Mouse (Mus musculus) forebrain, embryonic 16.5 days (tissue): ENCODE data around the gene Gins1. TPM values are rescaled to one million over a fixed set of nuclear protein-coding genes. Genes with fewer than 3 reads are reported as not detected.
"Not testable (repeated sequence)": the region's sequence is repeated elsewhere in the genome, so short reads cannot be mapped to it uniquely, and the experiment has no call there.

Source experiments
- ATAC-seq: fragments of 200-750 bp; cut with Nextera tagmentation; 2 replicates; pipeline ENCODE4 v1.8.0; 2017; ENCODE audit warnings: mild to moderate bottlenecking, moderate library complexity
- H3K27ac ChIP-seq: fragments of 300-500 bp; sonication (generic); 2 replicates; pipeline ENCODE4 v1.5.1; 2014; ENCODE audit warnings: low read length, control low read depth
- H3K27me3 ChIP-seq: fragments of 300-500 bp; sonication (generic); replicated peaks from 2 replicates; pipeline ENCODE4 v1.6.1; 2014; ENCODE audit warnings: low read length; ENCODE audit not compliant: control insufficient read depth, insufficient read depth
- H3K36me3 ChIP-seq: fragments of 300-500 bp; sonication (generic); 2 replicates; pipeline ENCODE4 v1.6.1; 2014; ENCODE audit not compliant: control insufficient read depth, insufficient read depth
- H3K4me1 ChIP-seq: fragments of 300-500 bp; sonication (generic); replicated peaks from 2 replicates; pipeline ENCODE4 v1.6.1; 2014; ENCODE audit warnings: low read length; ENCODE audit not compliant: control insufficient read depth, insufficient read depth
- H3K4me2 ChIP-seq: fragments of 300-500 bp; sonication (generic); 2 replicates; pipeline ENCODE4 v1.6.1; 2014; ENCODE audit warnings: mild to moderate bottlenecking, low read length, control low read depth
- H3K4me3 ChIP-seq: fragments of 300-500 bp; sonication (generic); replicated peaks from 2 replicates; pipeline ENCODE4 v1.5.1; 2014; ENCODE audit warnings: mild to moderate bottlenecking, low read length, control low read depth
- H3K9ac ChIP-seq: fragments of 300-500 bp; sonication (generic); replicated peaks from 2 replicates; pipeline ENCODE4 v1.6.1; 2014; ENCODE audit warnings: low read depth, low read length, control low read depth
- H3K9me3 ChIP-seq: fragments of 300-500 bp; sonication (generic); 2 replicates; pipeline ENCODE4 v1.6.1; 2016; ENCODE audit warnings: low read length; ENCODE audit not compliant: control insufficient read depth
- WGBS: fragments of 180-500 bp; shearing (Covaris S2); extraction: QIAGEN DNeasy Blood & Tissue Kit; methylation state at CpG from one replicate; pipeline ENCODE4 v1.1.7; 2014; 5-methylcytosine and 5-hydroxymethylcytosine counted together
- polyA plus RNA-seq: library from polyadenylated mRNA; unstranded; fragments of >200 nt; fragmentation: Nextera tagmentation; extraction: Ambion mirVana; gene quantifications from 2 replicates; pipeline ENCODE4 v1.2.1, GENCODE M21; 2015

Gins1 gene
- polyA plus RNA-seq, 1 experiment from 2014 or later, result 24.2 TPM

DNA sequence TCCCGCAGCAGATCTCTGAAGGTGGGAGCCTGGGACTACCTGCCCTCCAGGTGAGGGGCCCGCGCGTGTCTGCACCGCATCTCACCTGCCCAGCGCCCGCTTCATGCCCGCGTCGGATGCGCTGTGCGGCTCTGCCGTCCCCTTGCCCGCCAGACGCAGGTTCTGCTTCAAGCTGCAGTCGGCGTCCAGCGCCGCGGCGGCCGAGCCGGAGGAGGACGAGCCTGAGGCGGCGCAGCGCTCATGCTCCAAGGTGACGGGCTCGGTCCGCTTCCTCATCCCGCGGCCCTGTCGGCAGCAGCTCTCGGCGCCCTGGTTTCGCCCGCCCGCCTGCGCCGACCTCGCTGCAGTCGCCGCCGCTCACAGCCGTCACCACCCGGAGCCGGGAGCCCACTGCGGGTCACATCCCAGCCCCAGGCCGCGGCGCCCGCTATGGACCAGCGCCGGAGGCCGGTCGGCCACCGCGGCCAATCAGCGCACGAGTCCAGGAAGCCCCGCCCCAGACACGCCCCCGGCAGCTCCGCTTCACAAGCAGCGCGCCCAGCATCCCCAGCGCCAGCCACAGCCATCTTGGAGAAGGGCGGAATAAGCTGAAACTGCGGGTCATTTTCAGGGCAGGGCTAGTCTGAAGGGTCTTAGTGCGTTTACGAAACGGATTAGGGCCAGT is 796 bp upstream of the Gins1 start, which contains the start of gene Abhd12:
Gene Abhd12 (minus strand): TSS at position 470 of the 664 bp plus-strand sequence.
- ATAC-seq, result peak; percentile 98
- Histone ChIP-seq H3K4me3 (peak within 1 kb of the TSS; percentile 73), H3K36me3 (no peaks in the 10 kb centered on the region), H3K9ac (peak within 1 kb of the TSS; percentile 83), H3K27ac (peak within 1 kb of the TSS; percentile 86), H3K4me2 (peak within 1 kb of the TSS; percentile 63), H3K4me1 (peaks cover 16% of the 10 kb centered on the region), H3K9me3 (no peaks in the 10 kb centered on the region), H3K27me3 (0 out of 2 replicates have a peak, but pooled peaks cover 3% of the 10 kb centered on the region)
- under 1% methylated on average over 72 of the region's 72 CpGs for WGBS

DNA sequence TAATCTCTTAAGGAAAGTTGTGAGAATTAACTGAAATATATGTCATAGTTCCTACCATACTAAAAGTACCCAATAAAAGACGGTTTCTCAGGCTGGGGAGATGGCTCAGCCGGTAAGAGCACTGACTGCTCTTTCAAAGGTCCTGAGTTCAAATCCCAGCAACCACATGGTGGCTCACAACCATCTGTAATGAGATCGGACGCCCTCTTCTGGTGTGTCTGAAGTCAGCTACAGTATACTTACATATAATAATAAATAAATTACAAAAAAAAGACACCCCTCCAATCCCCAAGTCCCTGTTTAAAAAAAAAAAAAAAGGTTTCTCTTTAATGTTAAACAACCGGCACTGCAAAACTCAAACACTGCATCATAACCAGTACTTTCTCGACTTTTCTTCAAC is 3.7 kb downstream of the Gins1 start:
- not testable (repeated sequence) for H3K4me1 ChIP-seq, H3K27me3 ChIP-seq, H3K36me3 ChIP-seq, H3K9ac ChIP-seq, ATAC-seq, H3K27ac ChIP-seq, H3K9me3 ChIP-seq
- H3K4me3 ChIP-seq, result peak overlapping the region; percentile 84
- peak overlapping the region; percentile 62 for H3K4me2 ChIP-seq
- 54% methylated on average over 6 of the region's 6 CpGs for WGBS

DNA sequence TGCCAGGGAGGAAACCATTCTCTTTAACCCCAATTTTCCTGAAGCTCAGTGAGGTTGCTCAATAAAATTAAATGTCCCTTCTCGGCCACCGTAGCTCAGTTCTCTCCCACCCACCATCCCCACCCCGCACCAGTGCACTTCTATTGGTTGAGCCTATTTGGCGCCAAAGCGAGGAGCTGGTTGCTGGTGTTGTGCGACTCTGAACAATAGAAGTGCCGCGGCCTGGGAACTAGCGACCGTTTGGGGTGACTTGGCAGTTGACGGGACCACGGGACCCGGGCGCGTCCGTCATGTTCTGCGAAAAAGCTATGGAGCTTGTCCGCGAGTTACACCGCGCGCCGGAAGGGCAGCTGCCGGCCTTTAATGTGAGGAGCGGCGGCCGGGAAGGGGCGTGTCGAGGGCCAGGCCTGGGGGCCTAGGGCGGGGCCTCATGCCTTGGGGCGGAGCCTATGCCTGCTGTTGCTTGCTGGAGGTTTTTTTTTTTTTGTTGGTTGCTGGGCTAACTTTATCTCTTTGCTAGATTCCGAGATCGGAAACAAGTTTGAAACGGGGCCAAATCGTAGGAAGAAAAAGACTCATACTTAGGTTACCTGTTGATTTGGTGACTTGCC is 4.3 kb downstream of the Gins1 start:
- no peaks in the 10 kb centered on the region for H3K36me3 ChIP-seq
- ATAC-seq, result peak; percentile 91
- H3K4me3 ChIP-seq, result peak overlapping the region; percentile 84
- peak overlapping the region; percentile 89 for H3K27ac ChIP-seq
- peak overlapping the region; percentile 62 for H3K4me2 ChIP-seq
- H3K27me3 ChIP-seq, result 0 out of 2 replicates have a peak, but pooled peaks cover 3% of the 10 kb centered on the region
- H3K9me3 ChIP-seq, result no peaks in the 10 kb centered on the region
- H3K9ac ChIP-seq, result peak overlapping the region; percentile 75
- under 1% methylated on average over 35 of the region's 35 CpGs for WGBS
- peaks cover 7% of the 10 kb centered on the region for H3K4me1 ChIP-seq

DNA sequence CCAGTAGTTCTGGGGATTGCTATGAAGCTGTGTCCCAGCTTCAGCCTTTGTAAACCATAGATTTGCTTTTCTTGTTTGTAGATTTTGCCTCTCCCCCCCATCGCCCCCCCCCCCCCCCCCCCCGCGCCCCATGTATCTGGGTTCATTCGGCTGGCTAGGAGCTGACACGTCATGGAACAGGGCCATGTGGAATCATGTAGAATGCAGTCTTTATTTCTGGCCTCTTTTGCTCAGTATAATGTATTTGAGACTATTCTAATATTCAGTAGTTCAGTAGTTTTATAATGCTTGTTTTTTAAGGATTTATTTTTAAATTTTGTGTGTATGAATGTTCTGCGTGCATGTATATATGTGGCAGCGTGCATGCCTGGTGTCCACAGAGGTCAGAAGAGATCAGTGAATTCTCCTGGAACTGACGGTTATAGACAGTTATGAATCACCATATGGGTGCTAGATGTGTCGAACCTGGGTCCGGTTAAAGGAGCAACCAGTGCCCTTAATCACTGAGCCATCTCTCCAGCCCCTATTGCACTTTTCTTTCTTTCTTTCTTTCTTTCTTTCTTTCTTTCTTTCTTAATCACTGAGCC is 5.2 kb downstream of the Gins1 start:
- 0 out of 2 replicates have a peak, but pooled peaks cover 3% of the 10 kb centered on the region for H3K27me3 ChIP-seq
- peaks cover 7% of the 10 kb centered on the region for H3K4me1 ChIP-seq
- H3K27ac ChIP-seq, result no peak overlapping the region
- H3K9me3 ChIP-seq, result no peaks in the 10 kb centered on the region
- H3K9ac ChIP-seq, result peak overlapping the region; percentile 75
- no peak for ATAC-seq
- H3K4me2 ChIP-seq, result peak overlapping the region; percentile 62
- peak overlapping the region; percentile 84 for H3K4me3 ChIP-seq
- WGBS, result 46% methylated on average over 7 of the region's 10 CpGs
- no peaks in the 10 kb centered on the region for H3K36me3 ChIP-seq

DNA sequence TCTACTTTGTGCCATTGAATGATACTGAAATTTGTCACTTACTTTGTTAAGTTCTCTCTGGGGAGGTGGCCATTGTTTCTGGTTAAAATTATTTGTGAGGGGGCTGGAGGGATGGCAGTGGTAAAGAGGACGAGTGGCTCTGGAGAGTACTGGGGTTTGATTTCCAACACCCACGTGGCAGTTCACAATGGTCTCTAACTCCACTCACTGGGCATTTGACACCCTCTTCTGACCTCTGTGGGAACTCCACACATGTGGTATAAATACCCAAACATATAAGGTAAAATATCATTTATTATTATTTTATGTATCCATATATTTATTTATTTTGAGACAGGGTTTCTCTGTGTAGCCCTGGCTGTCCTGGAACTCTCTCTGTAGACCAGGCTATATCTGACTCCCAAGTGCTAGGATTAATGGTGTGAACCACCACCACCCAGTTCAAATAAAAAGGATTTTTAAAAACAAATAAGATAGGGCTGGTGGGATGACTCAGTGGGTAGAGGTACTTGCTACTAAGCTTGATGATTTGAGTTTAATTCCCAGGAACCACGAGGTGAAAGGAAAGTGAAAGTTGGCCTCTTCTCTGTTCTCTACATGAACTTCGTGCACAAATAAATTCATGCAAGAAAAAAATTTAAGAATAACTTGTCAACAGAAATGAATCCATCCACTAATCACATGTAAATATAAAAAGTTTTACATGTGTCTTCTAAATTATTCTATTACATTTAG is 9.7 kb downstream of the Gins1 start:
- Histone ChIP-seq H3K9me3 (no peaks in the 10 kb centered on the region), H3K36me3 (0 out of 2 replicates have a peak, but pooled peaks cover 4% of the 10 kb centered on the region), H3K4me2 (no peak overlapping the region), H3K27ac (no peak overlapping the region), H3K27me3 (no peaks in the 10 kb centered on the region), H3K4me3 (no peak overlapping the region), H3K9ac (no peak overlapping the region), H3K4me1 (peaks cover 6% of the 10 kb centered on the region)
- ATAC-seq, result no peak
- 87% methylated on average over 4 of the region's 4 CpGs for WGBS

DNA sequence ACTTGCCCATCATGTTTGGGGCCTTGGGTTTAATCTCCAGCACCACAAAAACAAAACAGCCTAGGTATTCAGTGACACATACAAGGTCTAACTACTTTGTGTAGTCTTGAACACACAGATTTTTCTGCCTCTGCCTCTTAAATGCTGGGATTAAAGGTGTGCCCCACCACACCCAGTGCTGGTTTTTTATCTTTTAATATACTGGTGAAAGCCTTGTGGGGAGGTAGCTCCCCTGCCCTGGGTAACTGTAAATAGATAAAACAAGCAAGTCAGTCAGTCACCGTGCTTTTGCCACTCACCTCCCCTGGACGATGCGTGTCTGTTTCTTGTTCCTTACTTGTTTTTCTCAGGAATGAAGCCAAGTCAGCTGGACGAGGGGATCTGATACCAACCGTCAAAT is 10.6 kb downstream of the Gins1 start:
- H3K4me2 ChIP-seq, result no peak overlapping the region
- 0 out of 2 replicates have a peak, but pooled peaks cover 4% of the 10 kb centered on the region for H3K36me3 ChIP-seq
- no peaks in the 10 kb centered on the region for H3K9me3 ChIP-seq
- no peak overlapping the region for H3K27ac ChIP-seq
- H3K27me3 ChIP-seq, result no peaks in the 10 kb centered on the region
- no peak overlapping the region for H3K9ac ChIP-seq
- 85% methylated on average over 5 of the region's 5 CpGs for WGBS
- H3K4me3 ChIP-seq, result no peak overlapping the region
- H3K4me1 ChIP-seq, result no peaks in the 10 kb centered on the region
- ATAC-seq, result no peak

DNA sequence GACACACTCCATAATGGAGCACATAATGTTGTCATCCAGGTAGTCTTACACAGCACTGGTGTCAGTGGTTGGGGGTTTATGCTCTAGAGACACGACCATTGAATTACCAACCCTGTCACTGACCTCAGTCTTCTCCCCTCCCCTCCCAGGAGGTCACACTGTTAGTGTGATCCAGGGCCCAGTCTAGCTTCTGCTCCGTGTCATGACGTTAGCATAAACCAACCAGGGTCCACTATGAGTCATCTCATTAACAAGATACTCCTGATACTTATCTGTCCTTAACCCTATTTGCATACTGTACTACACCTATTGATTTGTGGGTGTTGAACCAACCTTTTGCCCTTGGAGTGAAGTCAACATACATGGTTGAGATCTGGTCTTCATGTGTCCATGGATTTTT is 13.5 kb downstream of the Gins1 start:
- no peaks in the 10 kb centered on the region for H3K9me3 ChIP-seq
- WGBS, result 91% methylated on average over 3 of the region's 3 CpGs
- no peak for ATAC-seq
- no peak overlapping the region for H3K4me2 ChIP-seq
- H3K27me3 ChIP-seq, result no peaks in the 10 kb centered on the region
- 0 out of 2 replicates have a peak, but pooled peaks cover 4% of the 10 kb centered on the region for H3K36me3 ChIP-seq
- H3K4me1 ChIP-seq, result no peaks in the 10 kb centered on the region
- no peak overlapping the region for H3K27ac ChIP-seq
- no peak overlapping the region for H3K9ac ChIP-seq
- no peak overlapping the region for H3K4me3 ChIP-seq

DNA sequence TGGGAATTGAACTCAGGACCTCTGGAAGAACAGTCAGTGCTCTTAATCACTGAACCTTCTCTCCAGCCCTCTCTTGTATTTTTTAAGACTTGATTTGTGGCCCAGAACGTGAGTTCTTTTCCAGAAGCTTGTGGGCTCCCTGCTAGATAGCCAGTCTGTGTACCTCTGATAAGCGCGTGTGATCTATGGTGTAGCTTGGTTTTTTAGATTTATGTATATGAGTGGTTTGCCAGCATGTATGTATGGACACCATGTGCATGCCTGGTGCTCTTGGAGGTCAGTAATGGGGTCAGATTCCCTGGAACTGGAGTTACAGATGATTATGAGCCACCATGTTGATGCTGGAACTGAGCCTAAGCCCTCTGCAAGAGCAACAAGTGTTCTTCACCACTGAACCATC is 15.3 kb downstream of the Gins1 start:
- no peak overlapping the region for H3K27ac ChIP-seq
- no peak for ATAC-seq
- no peak overlapping the region for H3K4me2 ChIP-seq
- no peaks in the 10 kb centered on the region for H3K9me3 ChIP-seq
- 0 out of 2 replicates have a peak, but pooled peaks cover 4% of the 10 kb centered on the region for H3K36me3 ChIP-seq
- H3K9ac ChIP-seq, result no peak overlapping the region
- 93% methylated on average over 3 of the region's 3 CpGs for WGBS
- no peaks in the 10 kb centered on the region for H3K27me3 ChIP-seq
- no peaks in the 10 kb centered on the region for H3K4me1 ChIP-seq
- H3K4me3 ChIP-seq, result no peak overlapping the region

DNA sequence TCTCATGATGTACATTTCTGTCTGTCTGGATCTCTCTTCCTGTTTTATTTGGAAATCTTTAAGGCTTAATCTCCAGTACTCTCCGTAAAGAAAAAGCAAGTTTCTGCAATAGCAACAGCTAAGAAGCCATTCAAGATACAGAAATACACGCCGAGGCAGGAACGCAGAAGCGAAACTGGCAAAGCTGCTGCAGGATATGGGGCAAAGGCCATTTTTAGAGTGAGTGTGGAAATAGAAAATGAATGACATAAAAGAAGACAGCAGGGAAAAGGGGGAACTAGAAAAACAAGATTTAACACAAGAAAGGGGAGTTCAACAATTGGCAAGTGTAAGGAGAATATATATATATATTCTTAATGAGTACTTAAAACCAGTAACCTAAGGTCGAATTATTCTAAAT is 16.5 kb downstream of the Gins1 start:
- no peaks in the 10 kb centered on the region for H3K4me1 ChIP-seq
- ATAC-seq, result no peak
- no peak overlapping the region for H3K4me2 ChIP-seq
- no peak overlapping the region for H3K27ac ChIP-seq
- H3K4me3 ChIP-seq, result no peak overlapping the region
- H3K9ac ChIP-seq, result no peak overlapping the region
- 92% methylated on average over 6 of the region's 6 CpGs for WGBS
- H3K36me3 ChIP-seq, result 0 out of 2 replicates have a peak, but pooled peaks cover 4% of the 10 kb centered on the region
- no peaks in the 10 kb centered on the region for H3K27me3 ChIP-seq
- H3K9me3 ChIP-seq, result no peaks in the 10 kb centered on the region
